Mouse (Mus musculus): ENCODE measurements at regions not wholly inside any gene's neighbourhood (a gene's known extent, or its start where the extent isn't known, plus 50 kb on each side); places are given as distances from the start of the nearest gene placed in this dataset.

DNA sequence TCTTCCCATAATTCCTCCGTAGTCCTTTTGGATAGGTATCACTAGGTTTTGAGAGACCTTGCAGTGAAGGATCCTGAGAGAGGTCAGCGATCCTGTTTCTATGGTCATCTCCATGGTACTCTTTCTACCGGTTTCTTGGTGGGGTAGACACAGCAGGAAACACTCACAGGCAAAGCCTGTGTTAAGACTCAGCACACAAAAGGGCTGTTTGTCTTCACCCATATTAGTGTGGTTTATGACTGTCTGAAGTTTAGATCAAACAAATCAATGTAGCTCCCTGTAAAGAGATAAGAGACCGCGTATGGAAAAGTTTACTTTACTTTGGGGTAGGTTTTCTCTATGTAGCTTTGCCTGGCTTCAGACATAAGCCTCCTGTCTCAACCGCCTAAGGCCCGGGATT, 282.5 kb upstream of the Rbms1 start:
- no peaks in the 10 kb centered on the region for H3K9me3 ChIP-seq (replicated peaks; ENCODE audit: control insufficient read depth, low read length)
- H3K9ac ChIP-seq (replicated peaks; ENCODE audit: low read length) = no peak overlapping the region
- H3K4me1 ChIP-seq (ENCODE audit: control insufficient read depth, insufficient read depth, low read length) = no peaks in the 10 kb centered on the region
- H3K4me3 ChIP-seq (ENCODE audit: low read depth, low read length) = no peak overlapping the region
- ATAC-seq (replicated peaks; ENCODE audit: insufficient number of reproducible peaks, low FRiP score, low TSS enrichment, low read depth) (no peak), DNase-seq (ENCODE audit: low spot score) (no peak)
- H3K4me2 ChIP-seq (ENCODE audit: low read depth, low read length) = no peak overlapping the region
- 85% methylated on average over 7 of the region's 7 CpGs for WGBS
- no peaks in the 10 kb centered on the region for H3K36me3 ChIP-seq (replicated peaks; ENCODE audit: control insufficient read depth, insufficient read depth, low read depth, low read length)
- H3K27me3 ChIP-seq (ENCODE audit: control insufficient read depth, insufficient read depth, low read length) = no peaks in the 10 kb centered on the region
- no peak overlapping the region for H3K27ac ChIP-seq (replicated peaks; ENCODE audit: low read depth, low read length)

DNA sequence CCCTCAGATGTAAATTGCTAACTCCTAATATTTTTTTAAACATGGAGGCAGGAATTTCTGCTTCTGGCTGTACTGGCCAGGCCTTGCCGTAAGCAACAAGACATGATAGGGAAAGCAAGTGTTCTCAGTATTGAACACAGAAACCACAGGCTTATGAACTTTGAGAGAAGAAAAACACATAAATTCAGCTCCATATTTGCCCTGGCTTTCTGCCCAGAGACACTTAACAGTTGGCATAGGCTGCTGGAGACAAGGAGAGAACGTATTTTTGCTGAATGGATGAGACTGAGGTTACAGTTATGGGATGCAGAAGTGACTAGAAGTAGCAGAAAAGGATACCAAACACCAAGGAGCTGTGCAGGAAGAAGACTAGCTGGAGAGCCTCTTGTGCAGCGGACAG, 258.7 kb upstream of the Rbms1 start:
- DNase-seq (ENCODE audit: low spot score) = no peak
- no peak for ATAC-seq (replicated peaks; ENCODE audit: insufficient number of reproducible peaks, low FRiP score, low TSS enrichment, low read depth)
- Histone ChIP-seq H3K36me3 (replicated peaks; ENCODE audit: control insufficient read depth, insufficient read depth, low read depth, low read length) (no peaks in the 10 kb centered on the region), H3K27ac (replicated peaks; ENCODE audit: low read depth, low read length) (no peak overlapping the region), H3K27me3 (ENCODE audit: control insufficient read depth, insufficient read depth, low read length) (no peaks in the 10 kb centered on the region), H3K9me3 (replicated peaks; ENCODE audit: control insufficient read depth, low read length) (no peaks in the 10 kb centered on the region), H3K4me1 (ENCODE audit: control insufficient read depth, insufficient read depth, low read length) (no peaks in the 10 kb centered on the region), H3K9ac (replicated peaks; ENCODE audit: low read length) (no peak overlapping the region), H3K4me2 (ENCODE audit: low read depth, low read length) (no peak overlapping the region), H3K4me3 (ENCODE audit: low read depth, low read length) (no peak overlapping the region)
- WGBS = 84% methylated on average over 3 of the region's 3 CpGs

DNA sequence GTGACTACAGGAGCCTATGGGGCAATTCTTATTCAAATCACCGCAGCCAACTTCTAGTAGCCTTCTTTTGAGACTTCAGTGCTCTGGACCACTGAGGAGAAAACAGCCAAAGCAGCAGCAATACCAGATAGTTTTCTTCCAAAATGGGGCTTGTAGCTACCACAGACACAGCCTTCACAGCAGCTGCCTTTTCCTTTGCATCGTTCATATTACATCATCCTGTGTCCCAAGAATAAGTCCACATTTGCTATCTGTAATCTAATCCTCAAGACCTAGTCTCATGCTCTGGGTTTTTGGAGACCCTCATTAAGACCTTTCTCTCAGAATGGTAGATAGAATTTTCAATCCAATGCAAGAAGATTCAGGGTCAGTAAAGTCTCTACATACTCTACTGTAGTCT, 258.2 kb upstream of the Rbms1 start:
- H3K27ac ChIP-seq (replicated peaks; ENCODE audit: low read depth, low read length) = no peak overlapping the region
- no peak overlapping the region for H3K4me3 ChIP-seq (ENCODE audit: low read depth, low read length)
- ATAC-seq (replicated peaks; ENCODE audit: insufficient number of reproducible peaks, low FRiP score, low TSS enrichment, low read depth) (no peak), DNase-seq (ENCODE audit: low spot score) (no peak)
- no peaks in the 10 kb centered on the region for H3K4me1 ChIP-seq (ENCODE audit: control insufficient read depth, insufficient read depth, low read length)
- H3K9ac ChIP-seq (replicated peaks; ENCODE audit: low read length) = no peak overlapping the region
- no peaks in the 10 kb centered on the region for H3K9me3 ChIP-seq (replicated peaks; ENCODE audit: control insufficient read depth, low read length)
- H3K4me2 ChIP-seq (ENCODE audit: low read depth, low read length) = no peak overlapping the region
- no peaks in the 10 kb centered on the region for H3K27me3 ChIP-seq (ENCODE audit: control insufficient read depth, insufficient read depth, low read length)
- H3K36me3 ChIP-seq (replicated peaks; ENCODE audit: control insufficient read depth, insufficient read depth, low read depth, low read length) = no peaks in the 10 kb centered on the region
- WGBS = 81% methylated on average over 2 of the region's 2 CpGs

DNA sequence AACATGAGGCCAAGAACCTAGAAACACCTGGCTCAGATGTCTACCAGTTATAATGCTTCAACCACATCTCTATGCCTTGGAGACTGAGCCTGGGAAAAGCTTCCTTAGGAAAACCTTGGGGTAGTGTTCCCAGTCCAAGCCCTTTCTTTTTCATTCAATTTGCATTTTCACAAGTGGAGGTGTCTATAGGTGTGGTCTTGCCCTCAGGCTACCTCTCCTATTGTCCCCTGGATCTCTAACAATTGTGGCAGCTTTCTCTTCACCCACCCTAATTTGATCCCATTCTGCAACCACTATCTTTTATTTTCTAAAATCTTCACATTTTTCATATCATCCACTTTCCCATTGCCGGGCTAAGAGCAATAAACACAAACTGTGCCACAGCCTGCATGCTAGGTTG, 251.0 kb upstream of the Rbms1 start:
- H3K4me2 ChIP-seq (ENCODE audit: low read depth, low read length) = no peak overlapping the region
- no peaks in the 10 kb centered on the region for H3K9me3 ChIP-seq (replicated peaks; ENCODE audit: control insufficient read depth, low read length)
- no peaks in the 10 kb centered on the region for H3K36me3 ChIP-seq (replicated peaks; ENCODE audit: control insufficient read depth, insufficient read depth, low read depth, low read length)
- ATAC-seq (replicated peaks; ENCODE audit: insufficient number of reproducible peaks, low FRiP score, low TSS enrichment, low read depth) (no peak), DNase-seq (ENCODE audit: low spot score) (no peak)
- H3K4me1 ChIP-seq (ENCODE audit: control insufficient read depth, insufficient read depth, low read length) = no peaks in the 10 kb centered on the region
- H3K9ac ChIP-seq (replicated peaks; ENCODE audit: low read length) = no peak overlapping the region
- no peak overlapping the region for H3K27ac ChIP-seq (replicated peaks; ENCODE audit: low read depth, low read length)
- no peak overlapping the region for H3K4me3 ChIP-seq (ENCODE audit: low read depth, low read length)
- no peaks in the 10 kb centered on the region for H3K27me3 ChIP-seq (ENCODE audit: control insufficient read depth, insufficient read depth, low read length)
- WGBS = 85% methylated on average over 1 of the region's 1 CpGs

DNA sequence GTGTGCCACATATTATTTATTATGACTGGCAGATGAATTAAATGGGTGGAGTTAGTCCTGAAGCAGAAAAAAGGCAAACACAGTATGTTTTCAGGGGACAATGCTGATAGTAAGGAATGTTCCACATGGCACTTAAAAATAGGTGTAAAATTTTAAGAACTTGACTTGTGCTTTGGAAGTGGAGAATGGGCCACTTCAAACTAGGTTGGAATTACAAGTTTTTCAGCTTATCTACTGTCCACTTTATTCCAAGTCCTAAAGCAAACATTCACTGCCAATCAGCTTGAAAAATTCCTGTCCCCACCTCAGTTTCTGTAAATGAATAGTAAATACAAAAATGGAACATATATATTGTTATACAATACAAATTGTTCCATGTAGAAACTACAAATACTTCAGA, 238.4 kb upstream of the Rbms1 start:
- Histone ChIP-seq H3K27me3 (ENCODE audit: control insufficient read depth, insufficient read depth, low read length) (no peaks in the 10 kb centered on the region), H3K36me3 (replicated peaks; ENCODE audit: control insufficient read depth, insufficient read depth, low read depth, low read length) (no peaks in the 10 kb centered on the region), H3K4me1 (ENCODE audit: control insufficient read depth, insufficient read depth, low read length) (no peaks in the 10 kb centered on the region), H3K4me3 (ENCODE audit: low read depth, low read length) (no peak overlapping the region), H3K27ac (replicated peaks; ENCODE audit: low read depth, low read length) (no peak overlapping the region), H3K9ac (replicated peaks; ENCODE audit: low read length) (no peak overlapping the region), H3K4me2 (ENCODE audit: low read depth, low read length) (no peak overlapping the region), H3K9me3 (replicated peaks; ENCODE audit: control insufficient read depth, low read length) (no peaks in the 10 kb centered on the region)
- DNase-seq (ENCODE audit: low spot score) (no peak), ATAC-seq (replicated peaks; ENCODE audit: insufficient number of reproducible peaks, low FRiP score, low TSS enrichment, low read depth) (no peak)

DNA sequence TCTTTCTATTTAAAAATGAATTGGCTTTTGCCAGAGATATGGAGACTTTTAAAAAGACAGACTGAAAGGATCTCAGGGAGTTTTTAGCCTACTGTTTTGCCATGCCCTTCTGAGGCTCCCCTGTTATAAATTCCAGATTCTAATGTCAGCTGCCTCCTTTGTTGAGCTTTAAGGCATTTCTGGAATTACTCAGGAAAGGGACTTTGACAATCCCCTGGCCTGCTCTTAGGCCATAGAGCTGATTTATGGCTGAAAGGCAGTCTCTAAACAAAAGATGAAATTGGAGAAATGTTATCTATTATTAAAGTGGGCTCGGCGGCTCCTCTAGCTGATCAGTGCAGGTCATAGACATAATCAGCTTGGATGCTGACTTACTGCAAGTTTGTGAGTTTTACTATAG, 231.0 kb upstream of the Rbms1 start:
- Histone ChIP-seq H3K4me1 (ENCODE audit: control insufficient read depth, insufficient read depth, low read length) (no peaks in the 10 kb centered on the region), H3K9me3 (replicated peaks; ENCODE audit: control insufficient read depth, low read length) (no peaks in the 10 kb centered on the region), H3K27me3 (ENCODE audit: control insufficient read depth, insufficient read depth, low read length) (no peaks in the 10 kb centered on the region), H3K4me2 (ENCODE audit: low read depth, low read length) (no peak overlapping the region), H3K27ac (replicated peaks; ENCODE audit: low read depth, low read length) (no peak overlapping the region), H3K4me3 (ENCODE audit: low read depth, low read length) (no peak overlapping the region), H3K9ac (replicated peaks; ENCODE audit: low read length) (no peak overlapping the region), H3K36me3 (replicated peaks; ENCODE audit: control insufficient read depth, insufficient read depth, low read depth, low read length) (no peaks in the 10 kb centered on the region)
- 66% methylated on average over 2 of the region's 2 CpGs for WGBS
- peak; percentile 14 for DNase-seq (ENCODE audit: low spot score)
- no peak for ATAC-seq (replicated peaks; ENCODE audit: insufficient number of reproducible peaks, low FRiP score, low TSS enrichment, low read depth)

DNA sequence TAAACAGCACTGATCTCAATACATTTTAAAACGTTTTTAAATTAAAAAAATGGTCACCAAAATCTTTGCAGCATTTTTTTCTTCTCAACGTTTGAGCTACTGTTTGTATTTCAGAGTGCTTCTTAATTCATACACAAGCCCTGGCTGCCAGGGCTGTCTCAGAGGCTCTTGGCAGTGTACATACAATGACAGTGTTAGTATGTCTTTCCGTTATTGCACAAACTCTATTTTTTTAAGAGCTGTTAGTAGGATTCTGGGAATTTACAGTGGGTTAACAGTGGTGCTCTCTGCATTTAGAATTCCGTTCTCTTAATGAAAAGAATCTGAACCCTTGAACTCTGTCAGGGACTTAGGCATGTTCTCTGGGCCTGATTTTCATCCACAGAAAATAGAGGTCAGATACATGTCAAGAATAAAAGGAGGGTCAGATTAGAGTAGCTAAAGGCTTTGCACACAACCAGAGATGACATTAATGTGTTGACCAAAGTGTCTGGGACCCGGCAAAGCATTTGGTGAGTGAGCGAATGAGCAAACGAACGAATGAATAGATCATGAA, 219.5 kb upstream of the Rbms1 start:
- no peak for ATAC-seq (replicated peaks; ENCODE audit: insufficient number of reproducible peaks, low FRiP score, low TSS enrichment, low read depth)
- Histone ChIP-seq H3K4me2 (ENCODE audit: low read depth, low read length) (no peak overlapping the region), H3K27ac (replicated peaks; ENCODE audit: low read depth, low read length) (no peak overlapping the region), H3K36me3 (replicated peaks; ENCODE audit: control insufficient read depth, insufficient read depth, low read depth, low read length) (no peaks in the 10 kb centered on the region), H3K27me3 (ENCODE audit: control insufficient read depth, insufficient read depth, low read length) (no peaks in the 10 kb centered on the region), H3K9ac (replicated peaks; ENCODE audit: low read length) (no peak overlapping the region), H3K9me3 (replicated peaks; ENCODE audit: control insufficient read depth, low read length) (no peaks in the 10 kb centered on the region), H3K4me1 (ENCODE audit: control insufficient read depth, insufficient read depth, low read length) (no peaks in the 10 kb centered on the region), H3K4me3 (ENCODE audit: low read depth, low read length) (no peak overlapping the region)
- 55% methylated on average over 8 of the region's 8 CpGs for WGBS
- no peak for DNase-seq (ENCODE audit: low spot score)

DNA sequence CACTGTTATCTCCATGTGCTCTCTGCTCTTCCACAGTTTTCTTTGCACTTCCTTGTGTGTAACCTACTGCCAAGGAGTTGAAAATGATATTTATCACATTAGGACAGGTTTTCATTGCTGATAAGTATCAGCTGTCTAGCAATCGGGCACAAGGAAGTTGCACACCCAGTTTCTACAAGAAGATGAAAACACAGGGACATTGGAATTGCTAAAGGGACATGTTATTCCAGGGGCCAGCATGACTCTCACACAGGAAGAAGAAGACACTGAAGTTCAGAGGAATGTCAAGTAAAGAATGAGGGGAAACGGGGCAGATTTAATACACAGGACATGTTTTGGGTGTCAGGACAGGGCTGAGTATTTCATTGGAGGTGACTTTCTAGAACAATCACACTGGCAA, 214.8 kb upstream of the Rbms1 start:
- no peak overlapping the region for H3K4me3 ChIP-seq (ENCODE audit: low read depth, low read length)
- WGBS = 74% methylated on average over 2 of the region's 2 CpGs

More for the DNA sequence above, 214.8 kb upstream of the Rbms1 start:
- Histone ChIP-seq H3K27me3 (ENCODE audit: control insufficient read depth, insufficient read depth, low read length) (no peaks in the 10 kb centered on the region), H3K4me1 (ENCODE audit: control insufficient read depth, insufficient read depth, low read length) (no peaks in the 10 kb centered on the region), H3K27ac (replicated peaks; ENCODE audit: low read depth, low read length) (no peak overlapping the region), H3K36me3 (replicated peaks; ENCODE audit: control insufficient read depth, insufficient read depth, low read depth, low read length) (no peaks in the 10 kb centered on the region), H3K9me3 (replicated peaks; ENCODE audit: control insufficient read depth, low read length) (no peaks in the 10 kb centered on the region), H3K9ac (replicated peaks; ENCODE audit: low read length) (no peak overlapping the region), H3K4me2 (ENCODE audit: low read depth, low read length) (no peak overlapping the region)
- ATAC-seq (replicated peaks; ENCODE audit: insufficient number of reproducible peaks, low FRiP score, low TSS enrichment, low read depth) = no peak
- no peak for DNase-seq (ENCODE audit: low spot score)

Data from embryonic facial prominence, embryonic 11.5 days (tissue).